Mouse (Mus musculus) neural tube, embryonic 13.5 days (tissue): Measurements from ENCODE around the gene Spats1. TPM values are rescaled to one million over a fixed set of nuclear protein-coding genes. Genes with fewer than 3 reads are reported as not detected.

Experiments used
- ATAC-seq: fragments of 200-750 bp; cut with Nextera tagmentation; 2 replicates; pipeline ENCODE4 v1.8.0; 2017; ENCODE audit warnings: low read depth, mild to moderate bottlenecking, moderate TSS enrichment, moderate library complexity
- H3K27ac ChIP-seq: fragments of 300-500 bp; sonication (generic); replicated peaks from 2 replicates; pipeline ENCODE4 v1.5.1; 2015; ENCODE audit warnings: moderate library complexity, mild to moderate bottlenecking, inconsistent platforms
- H3K27me3 ChIP-seq: fragments of 300-500 bp; sonication (generic); 2 replicates; pipeline ENCODE4 v1.6.1; 2015; ENCODE audit warnings: mild to moderate bottlenecking, inconsistent platforms
- H3K36me3 ChIP-seq: fragments of 300-500 bp; sonication (generic); 2 replicates; pipeline ENCODE4 v1.6.1; 2015; ENCODE audit warnings: mild to moderate bottlenecking, inconsistent platforms
- H3K4me1 ChIP-seq: fragments of 300-500 bp; sonication (generic); replicated peaks from 2 replicates; pipeline ENCODE4 v1.6.1; 2015; ENCODE audit warnings: inconsistent platforms
- H3K4me2 ChIP-seq: fragments of 300-500 bp; sonication (generic); 2 replicates; pipeline ENCODE4 v1.6.1; 2015; ENCODE audit warnings: inconsistent platforms, mild to moderate bottlenecking, moderate library complexity
- H3K4me3 ChIP-seq: fragments of 300-500 bp; sonication (generic); 2 replicates; pipeline ENCODE4 v1.5.1; 2015; ENCODE audit warnings: mild to moderate bottlenecking, inconsistent platforms
- H3K9ac ChIP-seq: fragments of 300-500 bp; sonication (generic); 2 replicates; pipeline ENCODE4 v1.6.1; 2015; ENCODE audit warnings: moderate library complexity, mild to moderate bottlenecking, inconsistent platforms
- H3K9me3 ChIP-seq: fragments of 300-500 bp; sonication (generic); 2 replicates; pipeline ENCODE4 v1.6.1; 2016; ENCODE audit warnings: inconsistent platforms
- WGBS: fragments of 180-500 bp; shearing (Covaris S2); methylation state at CpG from one replicate; pipeline ENCODE4 v1.1.7; 2015; 5-methylcytosine and 5-hydroxymethylcytosine counted together
- polyA plus RNA-seq: library from polyadenylated mRNA; unstranded; fragments of >200 nt; fragmentation: Nextera tagmentation; extraction: Ambion mirVana; gene quantifications from 2 replicates; pipeline ENCODE4 v1.2.1, GENCODE M21; 2015

Gene Spats1
- polyA plus RNA-seq, 1 experiment from 2014 or later, result 1.5 TPM

GRCm38 (mm10) chr17:45398021-45398420 lies 77.2 kb downstream of the Spats1 start:
- Histone ChIP-seq H3K9ac (no peak overlapping the region), H3K27me3 (no peaks in the 10 kb centered on the region), H3K4me3 (no peak overlapping the region), H3K4me2 (no peak overlapping the region), H3K27ac (no peak overlapping the region), H3K36me3 (peaks cover 22% of the 10 kb centered on the region; the same call in 1 of the 2 replicates), H3K9me3 (no peaks in the 10 kb centered on the region), H3K4me1 (peaks cover 20% of the 10 kb centered on the region)
- ATAC-seq, result no peak
- 100% methylated on average over 2 of the region's 2 CpGs for WGBS

- no peak for ATAC-seq
- H3K9me3 ChIP-seq, result no peaks in the 10 kb centered on the region
- H3K36me3 ChIP-seq, result peaks cover 26% of the 10 kb centered on the region
- no peak overlapping the region for H3K9ac ChIP-seq
- H3K4me3 ChIP-seq, result no peak overlapping the region
- H3K27me3 ChIP-seq, result no peaks in the 10 kb centered on the region
- no peak overlapping the region for H3K27ac ChIP-seq
- no peak overlapping the region for H3K4me2 ChIP-seq
- 74% methylated on average over 3 of the region's 3 CpGs for WGBS
- H3K4me1 ChIP-seq, result peaks cover 17% of the 10 kb centered on the region
Measured at GRCm38 (mm10) chr17:45397541-45397940, 77.7 kb downstream of the Spats1 start.

DNA sequence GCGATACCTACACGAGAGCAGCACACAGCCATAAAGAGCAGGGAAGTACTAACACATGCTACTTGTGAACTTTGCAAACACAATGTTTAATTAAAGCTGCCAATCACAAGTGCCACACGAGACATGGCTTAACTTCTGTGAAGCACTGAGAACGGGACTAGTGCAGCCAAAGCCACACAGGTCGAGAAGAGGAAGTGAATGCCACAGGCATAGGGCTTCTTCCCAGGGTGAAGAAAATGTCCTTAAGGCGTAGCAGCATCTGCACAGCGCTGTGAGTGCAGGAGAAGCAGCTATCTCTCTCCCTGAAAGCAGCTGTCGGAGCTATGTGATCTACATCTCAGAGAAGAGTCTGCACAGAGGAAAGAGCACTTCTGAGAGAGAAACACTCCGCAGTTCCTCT lies 80.6 kb downstream of the Spats1 start:
- Histone ChIP-seq H3K36me3 (peaks cover 40% of the 10 kb centered on the region), H3K27ac (no peak overlapping the region), H3K4me2 (no peak overlapping the region), H3K9ac (no peak overlapping the region), H3K4me1 (peaks cover 10% of the 10 kb centered on the region), H3K4me3 (no peak overlapping the region), H3K27me3 (no peaks in the 10 kb centered on the region), H3K9me3 (no peaks in the 10 kb centered on the region)
- 82% methylated on average over 9 of the region's 9 CpGs for WGBS
- ATAC-seq, result no peak

DNA sequence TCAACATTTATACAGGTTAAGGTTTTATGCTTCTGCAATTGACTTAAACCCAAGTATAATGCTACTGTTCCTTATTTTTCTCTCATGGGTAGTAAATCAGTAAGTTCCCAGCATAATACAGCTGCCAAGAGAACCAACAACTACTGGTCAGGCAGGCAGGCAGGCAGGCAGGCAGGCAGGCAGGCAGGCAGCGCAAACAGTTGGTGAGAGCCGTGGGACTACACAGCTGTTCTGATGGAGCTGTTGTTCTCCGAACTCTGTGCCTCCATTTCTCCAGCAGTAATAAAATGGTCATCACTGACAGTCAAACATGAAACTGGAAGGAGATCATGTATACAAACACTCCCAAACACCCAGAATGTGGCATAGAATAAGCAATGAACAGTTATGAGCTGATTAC lies 81.5 kb downstream of the Spats1 start:
- ATAC-seq, result no peak
- H3K4me3 ChIP-seq, result no peak overlapping the region
- peaks cover 41% of the 10 kb centered on the region for H3K36me3 ChIP-seq
- no peak overlapping the region for H3K27ac ChIP-seq
- peaks cover 7% of the 10 kb centered on the region; the same call in 1 of the 2 replicates for H3K4me1 ChIP-seq
- H3K4me2 ChIP-seq, result no peak overlapping the region
- WGBS, result 72% methylated on average over 3 of the region's 3 CpGs
- no peaks in the 10 kb centered on the region for H3K9me3 ChIP-seq
- H3K27me3 ChIP-seq, result no peaks in the 10 kb centered on the region
- no peak overlapping the region for H3K9ac ChIP-seq

Other genes starting within 250 kb of the Spats1 start
- gene Cdc5l, start 41.7 kb downstream of the Spats1 start, polyA plus RNA-seq, result 62.5 and 73.1 TPM in 2 replicates
- 17.1 and 18.2 TPM in 2 replicates for gene Aars2, start 31.4 kb upstream of the Spats1 start, polyA plus RNA-seq
- 3.3 and 3.6 TPM in 2 replicates for gene Tcte1, start 48.0 kb upstream of the Spats1 start, polyA plus RNA-seq
- gene Tmem151b, start 74.3 kb upstream of the Spats1 start, polyA plus RNA-seq, result 19.4 and 22.6 TPM in 2 replicates
- 5.3 and 5.6 TPM in 2 replicates for gene Nfkbie, start 80.3 kb upstream of the Spats1 start, polyA plus RNA-seq
- 75.0 and 84.2 TPM in 2 replicates for gene Slc35b2, start 88.5 kb upstream of the Spats1 start, polyA plus RNA-seq
- gene Hsp90ab1, start 97.9 kb upstream of the Spats1 start, polyA plus RNA-seq, result 1,589 and 1,622 TPM in 2 replicates
- 40.1 and 41.6 TPM in 2 replicates for gene Slc29a1, start 124.2 kb upstream of the Spats1 start, polyA plus RNA-seq
- gene Mymx, start 126.7 kb upstream of the Spats1 start, polyA plus RNA-seq, result 1.6 and 3.6 TPM in 2 replicates
- gene Capn11, start 183.9 kb upstream of the Spats1 start, polyA plus RNA-seq, result 0.22 and 0.85 TPM in 2 replicates
- gene Mrpl14, start 210.9 kb upstream of the Spats1 start, polyA plus RNA-seq, result 101 and 124 TPM in 2 replicates
- gene Tmem63b, start 211.5 kb upstream of the Spats1 start, polyA plus RNA-seq, result 127 and 134 TPM in 2 replicates